Mouse (Mus musculus) liver, embryonic 14.5 days (tissue): ENCODE measurements at regions not wholly inside any gene's neighbourhood (a gene's known extent, or its start where the extent isn't known, plus 50 kb on each side); places are given as distances from the start of the nearest gene placed in this dataset.

Experiments
- CTCF ChIP-seq: IDR thresholded peaks from 2 replicates; pipeline ENCODE4 v1.5.1; 2016; ENCODE audit warnings: antibody characterized with exemption, low read depth, control low read depth
- EP300 ChIP-seq: IDR thresholded peaks from 2 replicates; pipeline ENCODE4 v1.6.1; 2016; ENCODE audit warnings: antibody characterized with exemption, low read depth

DNA sequence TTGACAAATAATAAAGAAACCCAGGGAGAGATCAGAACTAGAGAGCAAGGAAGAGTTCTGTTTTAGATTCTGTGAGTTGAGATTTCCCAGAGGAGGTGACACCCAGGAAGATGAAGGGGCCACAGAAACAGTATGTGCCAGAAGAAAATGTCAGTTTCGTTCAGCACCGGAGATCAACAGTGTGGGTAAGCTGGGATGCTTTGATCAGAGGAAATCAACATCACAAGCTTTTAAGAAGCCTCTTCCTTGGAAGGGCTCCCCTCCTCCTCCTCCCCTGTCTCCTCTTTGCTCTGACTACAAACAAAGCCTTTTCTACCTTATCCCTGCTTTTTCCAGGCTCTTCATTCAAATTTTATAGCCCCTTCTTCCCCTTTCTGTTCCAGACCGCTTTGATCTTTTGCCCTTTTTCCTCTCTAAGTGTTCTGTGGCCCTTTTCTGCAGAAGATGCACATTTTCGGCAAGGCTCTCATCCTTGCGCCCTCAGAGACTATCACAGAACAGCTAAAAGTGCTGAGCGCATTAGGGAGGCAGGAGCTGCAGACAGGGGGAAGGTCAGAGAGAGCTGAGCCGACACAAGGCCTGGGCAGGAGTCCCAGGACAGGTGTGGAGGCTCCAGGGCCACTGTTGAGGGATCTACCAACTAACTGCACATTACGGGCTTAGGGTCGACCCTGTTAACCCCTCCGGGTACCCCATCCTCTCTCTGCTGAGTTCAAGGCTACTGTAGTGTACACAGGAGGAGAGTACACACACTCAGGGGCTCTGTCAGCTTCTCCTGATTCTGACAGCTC is 81.8 kb upstream of the 1110032F04Rik start:
- TF ChIP-seq CTCF (no peak), EP300 (no peak)
